Mouse (Mus musculus): ENCODE results near the gene Neurl2. TPM values are rescaled to one million over a fixed set of nuclear protein-coding genes. Genes with fewer than 3 reads are reported as not detected.
"Not testable (repeated sequence)": the region's sequence is repeated elsewhere in the genome, so short reads cannot be mapped to it uniquely, and the experiment has no call there.

Neurl2 gene
- polyA plus RNA-seq, 1 experiment from 2014 or later: 7.4 TPM

- ATAC-seq (ENCODE audit: insufficient number of reproducible peaks, insufficient read depth, low FRiP score, low TSS enrichment): peak; percentile 81
- H3K27me3 ChIP-seq: peaks cover 44% of the 10 kb centered on the region
- peaks cover 32% of the 10 kb centered on the region for H3K4me1 ChIP-seq
- peak within 1 kb of the TSS; percentile 42 for H3K4me3 ChIP-seq
- peak within 1 kb of the TSS; percentile 90 for H3K4me2 ChIP-seq (replicated peaks)
- H3K27ac ChIP-seq: peak within 1 kb of the TSS; percentile 74
- under 1% methylated on average over 47 of the region's 47 CpGs for WGBS
- H3K9me3 ChIP-seq: no peaks in the 10 kb centered on the region
- H3K9ac ChIP-seq: peak within 1 kb of the TSS; percentile 44
- H3K36me3 ChIP-seq: no peaks in the 10 kb centered on the region
These were observed 24.0 kb upstream of the Neurl2 start, which contains the start of gene Pltp for GRCm38 (mm10) chr2:164857101-164857821. Gene Pltp (minus strand): TSS chr2:164857711.

GRCm38 (mm10) chr2:164856309-164857100 lies 23.2 kb upstream of the Neurl2 start:
- peak overlapping the region; percentile 90 for H3K4me2 ChIP-seq (replicated peaks)
- H3K36me3 ChIP-seq: 0 out of 2 replicates have a peak, but pooled peaks cover 7% of the 10 kb centered on the region
- peak overlapping the region; percentile 74; the same call in 1 of the 2 replicates for H3K27ac ChIP-seq
- peaks cover 44% of the 10 kb centered on the region for H3K27me3 ChIP-seq
- no peak for ATAC-seq (ENCODE audit: insufficient number of reproducible peaks, insufficient read depth, low FRiP score, low TSS enrichment)
- no peaks in the 10 kb centered on the region for H3K9me3 ChIP-seq
- H3K4me3 ChIP-seq: peak overlapping the region; percentile 42
- H3K9ac ChIP-seq: peak overlapping the region; percentile 43; the same call in 1 of the 2 replicates
- under 1% methylated on average over 42 of the region's 42 CpGs for WGBS
- H3K4me1 ChIP-seq: peaks cover 25% of the 10 kb centered on the region

GRCm38 (mm10) chr2:164855572-164855971 lies 22.3 kb upstream of the Neurl2 start:
- peaks cover 44% of the 10 kb centered on the region for H3K27me3 ChIP-seq
- ATAC-seq (ENCODE audit: insufficient number of reproducible peaks, insufficient read depth, low FRiP score, low TSS enrichment); H3K4me3 ChIP-seq; H3K9me3 ChIP-seq; H3K9ac ChIP-seq; H3K27ac ChIP-seq: not testable (repeated sequence)
- 74% methylated on average over 5 of the region's 5 CpGs for WGBS
- peak overlapping the region; percentile 90; the same call in 1 of the 2 replicates for H3K4me2 ChIP-seq (replicated peaks)
- 0 out of 2 replicates have a peak, but pooled peaks cover 11% of the 10 kb centered on the region for H3K36me3 ChIP-seq
- H3K4me1 ChIP-seq: peaks cover 24% of the 10 kb centered on the region

GRCm38 (mm10) chr2:164850061-164850460 lies 16.8 kb upstream of the Neurl2 start:
- Histone ChIP-seq H3K27ac (no peak overlapping the region), H3K4me2 (replicated peaks) (no peak overlapping the region), H3K4me1 (no peaks in the 10 kb centered on the region), H3K27me3 (peaks cover 10% of the 10 kb centered on the region), H3K9me3 (no peaks in the 10 kb centered on the region), H3K9ac (no peak overlapping the region), H3K4me3 (no peak overlapping the region), H3K36me3 (peaks cover 17% of the 10 kb centered on the region; the same call in 1 of the 2 replicates)
- no peak for ATAC-seq (ENCODE audit: insufficient number of reproducible peaks, insufficient read depth, low FRiP score, low TSS enrichment)
- WGBS: 89% methylated on average over 8 of the region's 8 CpGs

GRCm38 (mm10) chr2:164845782-164846181 lies 12.5 kb upstream of the Neurl2 start:
- Histone ChIP-seq H3K9me3 (no peaks in the 10 kb centered on the region), H3K27ac (no peak overlapping the region), H3K4me2 (replicated peaks) (no peak overlapping the region), H3K4me1 (no peaks in the 10 kb centered on the region), H3K27me3 (no peaks in the 10 kb centered on the region), H3K4me3 (no peak overlapping the region), H3K9ac (no peak overlapping the region), H3K36me3 (peaks cover 13% of the 10 kb centered on the region; the same call in 1 of the 2 replicates)
- ATAC-seq (ENCODE audit: insufficient number of reproducible peaks, insufficient read depth, low FRiP score, low TSS enrichment): no peak
- WGBS: 56% methylated on average over 3 of the region's 3 CpGs

GRCm38 (mm10) chr2:164835164-164835563 lies 1.9 kb upstream of the Neurl2 start:
- H3K9me3 ChIP-seq: no peaks in the 10 kb centered on the region
- H3K4me1 ChIP-seq: peaks cover 10% of the 10 kb centered on the region; the same call in 1 of the 2 replicates
- no peak overlapping the region for H3K27ac ChIP-seq
- no peak overlapping the region for H3K9ac ChIP-seq
- no peak overlapping the region for H3K4me3 ChIP-seq
- H3K36me3 ChIP-seq: peaks cover 39% of the 10 kb centered on the region
- ATAC-seq (ENCODE audit: insufficient number of reproducible peaks, insufficient read depth, low FRiP score, low TSS enrichment): no peak
- H3K27me3 ChIP-seq: no peaks in the 10 kb centered on the region
- H3K4me2 ChIP-seq (replicated peaks): no peak overlapping the region
- WGBS: 92% methylated on average over 4 of the region's 4 CpGs

- H3K36me3 ChIP-seq: peaks cover 33% of the 10 kb centered on the region
- peak overlapping the region; percentile 94 for H3K4me2 ChIP-seq (replicated peaks)
- H3K27ac ChIP-seq: no peak overlapping the region
- no peak for ATAC-seq (ENCODE audit: insufficient number of reproducible peaks, insufficient read depth, low FRiP score, low TSS enrichment)
- 42% methylated on average over 8 of the region's 8 CpGs for whole genome bisulfite sequencing
- no peaks in the 10 kb centered on the region for H3K27me3 ChIP-seq
- peaks cover 10% of the 10 kb centered on the region; the same call in 1 of the 2 replicates for H3K4me1 ChIP-seq
- peak overlapping the region; percentile 59 for H3K4me3 ChIP-seq
- peak overlapping the region; percentile 72; the same call in 1 of the 2 replicates for H3K9ac ChIP-seq
- no peaks in the 10 kb centered on the region for H3K9me3 ChIP-seq
These were observed 1.3 kb upstream of the Neurl2 start for GRCm38 (mm10) chr2:164834531-164834930.

GRCm38 (mm10) chr2:164832748-164833301 lies 431 bp downstream of the Neurl2 start, which contains the start of gene Ctsa:
Gene Ctsa (plus strand): TSS chr2:164832873.
- H3K27me3 ChIP-seq: no peaks in the 10 kb centered on the region
- peaks cover 27% of the 10 kb centered on the region for H3K36me3 ChIP-seq
- ATAC-seq (ENCODE audit: insufficient number of reproducible peaks, insufficient read depth, low FRiP score, low TSS enrichment): peak; percentile 37; the same call in 1 of the 2 replicates
- 1% methylated on average over 35 of the region's 35 CpGs for WGBS
- H3K4me2 ChIP-seq (replicated peaks): peak within 1 kb of the TSS; percentile 94
- H3K9me3 ChIP-seq: no peaks in the 10 kb centered on the region
- peaks cover 10% of the 10 kb centered on the region; the same call in 1 of the 2 replicates for H3K4me1 ChIP-seq
- H3K4me3 ChIP-seq: peak within 1 kb of the TSS; percentile 59
- H3K27ac ChIP-seq: peak within 1 kb of the TSS; percentile 72
- H3K9ac ChIP-seq: peak within 1 kb of the TSS; percentile 72

GRCm38 (mm10) chr2:164832032-164832747 lies 1.1 kb downstream of the Neurl2 start:
- H3K4me2 ChIP-seq (replicated peaks): peak overlapping the region; percentile 94
- WGBS: 63% methylated on average over 16 of the region's 16 CpGs
- H3K4me1 ChIP-seq: peaks cover 10% of the 10 kb centered on the region; the same call in 1 of the 2 replicates
- no peak for ATAC-seq (ENCODE audit: insufficient number of reproducible peaks, insufficient read depth, low FRiP score, low TSS enrichment)
- peak overlapping the region; percentile 72 for H3K27ac ChIP-seq
- no peaks in the 10 kb centered on the region for H3K27me3 ChIP-seq
- no peaks in the 10 kb centered on the region for H3K9me3 ChIP-seq
- H3K36me3 ChIP-seq: peaks cover 28% of the 10 kb centered on the region
- H3K9ac ChIP-seq: peak overlapping the region; percentile 72
- H3K4me3 ChIP-seq: peak overlapping the region; percentile 59

- H3K9me3 ChIP-seq: no peaks in the 10 kb centered on the region
- ATAC-seq (ENCODE audit: insufficient number of reproducible peaks, insufficient read depth, low FRiP score, low TSS enrichment): no peak
- H3K4me1 ChIP-seq: peaks cover 10% of the 10 kb centered on the region; the same call in 1 of the 2 replicates
- H3K4me3 ChIP-seq: no peak overlapping the region
- H3K27me3 ChIP-seq: no peaks in the 10 kb centered on the region
- 85% methylated on average over 10 of the region's 10 CpGs for WGBS
- no peak overlapping the region for H3K9ac ChIP-seq
- H3K4me2 ChIP-seq (replicated peaks): no peak overlapping the region
- H3K27ac ChIP-seq: no peak overlapping the region
- H3K36me3 ChIP-seq: peaks cover 29% of the 10 kb centered on the region
These were observed 2.2 kb downstream of the Neurl2 start for GRCm38 (mm10) chr2:164831029-164831428.

- no peak overlapping the region for H3K4me2 ChIP-seq (replicated peaks)
- peaks cover 1% of the 10 kb centered on the region; the same call in 1 of the 2 replicates for H3K4me1 ChIP-seq
- no peaks in the 10 kb centered on the region for H3K9me3 ChIP-seq
- H3K27me3 ChIP-seq: no peaks in the 10 kb centered on the region
- H3K36me3 ChIP-seq: peaks cover 44% of the 10 kb centered on the region
- no peak for ATAC-seq (ENCODE audit: insufficient number of reproducible peaks, insufficient read depth, low FRiP score, low TSS enrichment)
- H3K27ac ChIP-seq: no peak overlapping the region
- H3K4me3 ChIP-seq: no peak overlapping the region
- H3K9ac ChIP-seq: no peak overlapping the region
- 92% methylated on average over 1 of the region's 1 CpGs for WGBS
These were observed 4.2 kb downstream of the Neurl2 start for GRCm38 (mm10) chr2:164829090-164829489.

Measured in embryonic facial prominence, embryonic 12.5 days (tissue).